In genomic region chr7:78718191-78718609, GRCm38 (mm10) we compare ENCODE assay signal across 10 mouse cellular contexts. TPM values are rescaled to one million over a fixed set of nuclear protein-coding genes. Genes with fewer than 3 reads are reported as not detected.
DNase-seq lines count a peak whose midpoint lies in the region; ATAC-seq and TF ChIP-seq lines count a peak whose summit lies in the region.
"Had no signal": no experiment of that assay in that cellular context is flagged by ENCODE, and none has a peak within 500 bp of the region (broad histone marks: within the 10 kb centered on the region; RNA-seq: fewer than 3 reads in every experiment).

No protein-coding gene starts in this region.

- H3K4me2 ChIP-seq in hindbrain, embryonic 16.5 days (ENCODE audit: low read length): no peak overlapping the region
- H3K4me2 ChIP-seq in hindbrain, embryonic 13.5 days: no peak overlapping the region
- no peak overlapping the region for H3K4me2 ChIP-seq in forebrain, postnatal 0 days (ENCODE audit: low read depth)
- H3K4me2 ChIP-seq in hindbrain, embryonic 12.5 days (replicated peaks): no peak overlapping the region
- H3K4me2 ChIP-seq: neural tube, embryonic 12.5 days had no signal

- H3K9me3 ChIP-seq in hindbrain, embryonic 16.5 days (ENCODE audit: control insufficient read depth, low read length): no peaks in the 10 kb centered on the region
- H3K9me3 ChIP-seq in hindbrain, embryonic 13.5 days: no peaks in the 10 kb centered on the region
- H3K9me3 ChIP-seq in forebrain, postnatal 0 days (ENCODE audit: low read length): no peaks in the 10 kb centered on the region
- no peaks in the 10 kb centered on the region for H3K9me3 ChIP-seq in hindbrain, embryonic 12.5 days (replicated peaks)
- H3K9me3 ChIP-seq: neural tube, embryonic 12.5 days had no signal

- WGBS in hindbrain, embryonic 16.5 days: 72% methylated on average over 8 of the region's 8 CpGs
- 80% methylated on average over 8 of the region's 8 CpGs for WGBS in hindbrain, embryonic 13.5 days
- WGBS in forebrain, postnatal 0 days: 53% methylated on average over 8 of the region's 8 CpGs
- WGBS in thymus, adult 2 months: 74% methylated on average over 8 of the region's 8 CpGs
- WGBS in hindbrain, embryonic 12.5 days: 85% methylated on average over 8 of the region's 8 CpGs

- H3K27ac ChIP-seq in hindbrain, embryonic 16.5 days (ENCODE audit: low read depth, low read length): no peak overlapping the region
- H3K27ac ChIP-seq in hindbrain, embryonic 13.5 days: no peak overlapping the region
- 0 out of 2 replicates have a peak overlapping the region, but pooled peaks have one; percentile 30 for H3K27ac ChIP-seq in forebrain, postnatal 0 days (ENCODE audit: low read depth, low read length)
- H3K27ac ChIP-seq in left cerebral cortex, adult 2 months: peak overlapping the region; percentile 78
- peak overlapping the region; percentile 97 for H3K27ac ChIP-seq in thymus, adult 2 months (ENCODE audit: control insufficient read depth, insufficient read depth, low read length)
- no peak overlapping the region for H3K27ac ChIP-seq in hindbrain, embryonic 12.5 days
- H3K27ac ChIP-seq: gastrocnemius, adult 2 months; neural tube, embryonic 12.5 days had no signal

- TF ChIP-seq POLR2A in thymus, adult 2 months (IDR thresholded peaks at IDR 0.05; ENCODE audit: control insufficient read depth, extremely low read depth, insufficient read depth, low read length, poor library complexity): no peak

- H3K27me3 ChIP-seq in hindbrain, embryonic 16.5 days (replicated peaks; ENCODE audit: control insufficient read depth, insufficient read depth, low read length): no peaks in the 10 kb centered on the region
- H3K27me3 ChIP-seq in hindbrain, embryonic 13.5 days: no peaks in the 10 kb centered on the region
- no peaks in the 10 kb centered on the region for H3K27me3 ChIP-seq in forebrain, postnatal 0 days (ENCODE audit: insufficient read depth, low read length)
- H3K27me3 ChIP-seq in thymus, adult 2 months (ENCODE audit: control insufficient read depth, insufficient read depth, low read length): no peaks in the 10 kb centered on the region
- no peaks in the 10 kb centered on the region for H3K27me3 ChIP-seq in hindbrain, embryonic 12.5 days
- H3K27me3 ChIP-seq: neural tube, embryonic 12.5 days had no signal

- no peak overlapping the region for H3K9ac ChIP-seq in hindbrain, embryonic 16.5 days (ENCODE audit: low read depth, low read length)
- no peak overlapping the region for H3K9ac ChIP-seq in hindbrain, embryonic 13.5 days
- no peak overlapping the region for H3K9ac ChIP-seq in forebrain, postnatal 0 days
- H3K9ac ChIP-seq in hindbrain, embryonic 12.5 days: no peak overlapping the region
- H3K9ac ChIP-seq: neural tube, embryonic 12.5 days had no signal

- ATAC-seq in hindbrain, embryonic 16.5 days: peak; percentile 52
- ATAC-seq in hindbrain, embryonic 13.5 days (ENCODE audit: low FRiP score): no peak
- ATAC-seq in forebrain, postnatal 0 days: peak; percentile 81
- ATAC-seq in hindbrain, embryonic 12.5 days (ENCODE audit: low FRiP score): no peak

- intact Hi-C loops in left cerebral cortex, adult 2 months (cut with DNase I): loop anchor here (1.0 to 2.0 kb wide), 4 partner anchors 27 to 119 kb away; no protein-coding TSS in a partner anchor

- H3K36me3 ChIP-seq in hindbrain, embryonic 16.5 days (ENCODE audit: control insufficient read depth, insufficient read depth, low read length): no peaks in the 10 kb centered on the region
- no peaks in the 10 kb centered on the region for H3K36me3 ChIP-seq in hindbrain, embryonic 13.5 days
- no peaks in the 10 kb centered on the region for H3K36me3 ChIP-seq in forebrain, postnatal 0 days (ENCODE audit: insufficient read depth)
- no peaks in the 10 kb centered on the region for H3K36me3 ChIP-seq in thymus, adult 2 months (ENCODE audit: control insufficient read depth, insufficient read depth, low read length)
- no peaks in the 10 kb centered on the region for H3K36me3 ChIP-seq in hindbrain, embryonic 12.5 days
- H3K36me3 ChIP-seq: neural tube, embryonic 12.5 days had no signal

- no peaks in the 10 kb centered on the region for H3K4me1 ChIP-seq in hindbrain, embryonic 16.5 days (ENCODE audit: control insufficient read depth, insufficient read depth, low read depth, low read length)
- H3K4me1 ChIP-seq in hindbrain, embryonic 13.5 days (replicated peaks): no peaks in the 10 kb centered on the region
- H3K4me1 ChIP-seq in forebrain, postnatal 0 days (ENCODE audit: insufficient read depth): peaks cover 17% of the 10 kb centered on the region; the same call in 1 of the 2 replicates
- H3K4me1 ChIP-seq in thymus, adult 2 months (replicated peaks; ENCODE audit: control insufficient read depth, insufficient read depth, low read length): peaks cover 35% of the 10 kb centered on the region
- H3K4me1 ChIP-seq in hindbrain, embryonic 12.5 days: 0 out of 2 replicates have a peak, but pooled peaks cover 2% of the 10 kb centered on the region
- H3K4me1 ChIP-seq: neural tube, embryonic 12.5 days had no signal

- DNase-seq in forebrain, postnatal 0 days: peak; percentile 74
- peak; percentile 36 to 62 for DNase-seq in left cerebral cortex, adult 2 months (ENCODE audit: extremely low spot score in 1 of 2, low spot score in 2 of 2)
- peak; percentile 54 for DNase-seq in thymus, adult 2 months
- DNase-seq in adrenal gland, postnatal 10 days: no peak
- no peak for DNase-seq in adrenal gland, postnatal 14 days
- DNase-seq: gastrocnemius, adult 2 months had no signal

- no peak for TF ChIP-seq CTCF in forebrain, postnatal 0 days (IDR thresholded peaks at IDR 0.05; ENCODE audit: low read depth)
- no peak for TF ChIP-seq CTCF in left cerebral cortex, adult 2 months (IDR thresholded peaks at IDR 0.05)
- no peak for TF ChIP-seq CTCF in thymus, adult 2 months (IDR thresholded peaks at IDR 0.05; ENCODE audit: borderline replicate concordance, control insufficient read depth, extremely low read depth, insufficient read depth, low read length, poor library complexity)

- H3K4me3 ChIP-seq in hindbrain, embryonic 16.5 days (ENCODE audit: low read length): no peak overlapping the region
- no peak overlapping the region for H3K4me3 ChIP-seq in hindbrain, embryonic 13.5 days
- no peak overlapping the region for H3K4me3 ChIP-seq in forebrain, postnatal 0 days (ENCODE audit: low read depth, low read length)
- no peak overlapping the region for H3K4me3 ChIP-seq in left cerebral cortex, adult 2 months
- H3K4me3 ChIP-seq in thymus, adult 2 months (ENCODE audit: control insufficient read depth, insufficient read depth, low read length): no peak overlapping the region
- no peak overlapping the region for H3K4me3 ChIP-seq in hindbrain, embryonic 12.5 days
- H3K4me3 ChIP-seq: gastrocnemius, adult 2 months; neural tube, embryonic 12.5 days had no signal

RNA-seq across cellular contexts. Expression of gene Ntrk3, which starts 19.6 kb away (rescaled TPM):
- 23.8 and 24.1 TPM in 2 replicates for polyA plus RNA-seq in hindbrain, embryonic 16.5 days (2015; fragmentation: Nextera tagmentation; extraction: Ambion mirVana)
- 21.1 and 22.6 TPM in 2 replicates for polyA plus RNA-seq in hindbrain, embryonic 13.5 days (2015; fragmentation: Nextera tagmentation; extraction: Ambion mirVana)
- total RNA-seq in forebrain, postnatal 0 days (2014; rRNA removed): 72.7 and 90.1 TPM in 2 replicates
- polyA plus RNA-seq in forebrain, postnatal 0 days (2015; fragmentation: Nextera tagmentation; extraction: Ambion mirVana): 16.3 and 28.5 TPM in 2 replicates
- total RNA-seq in left cerebral cortex, adult 2 months (2021): 100 to 1,000 TPM; 173 to 179 TPM
- 52.2 and 54.7 TPM in 2 replicates for polyA plus RNA-seq in thymus, adult 2 months (2012; rRNA removed)
- total RNA-seq in adrenal gland, postnatal 10 days (2021): 10 to 100 TPM; 26.7 to 52.1 TPM
- 9.3 and 9.9 TPM in 2 replicates for polyA plus RNA-seq in hindbrain, embryonic 12.5 days (2016; fragmentation: Nextera tagmentation; extraction: Ambion mirVana)
- 33.0 and 38.2 TPM in 2 replicates for total RNA-seq in adrenal gland, postnatal 14 days (2021)

Comparison
In these comparisons a context has a peak if more than half of its experiments do, and no peak if none do; other contexts are left out.
1. ATAC-seq: peak in hindbrain, embryonic 16.5 days (single experiment) and forebrain, postnatal 0 days (single experiment); none in hindbrain, embryonic 13.5 days (single experiment) and hindbrain, embryonic 12.5 days (single experiment).
2. H3K27ac ChIP-seq: peak in forebrain, postnatal 0 days (single experiment), left cerebral cortex, adult 2 months (single experiment) and thymus, adult 2 months (single experiment); none in hindbrain, embryonic 16.5 days (single experiment), hindbrain, embryonic 13.5 days (single experiment) and hindbrain, embryonic 12.5 days (single experiment).
3. DNase-seq: peak in forebrain, postnatal 0 days (single experiment), left cerebral cortex, adult 2 months (2 of 2) and thymus, adult 2 months (single experiment); none in adrenal gland, postnatal 10 days (single experiment) and adrenal gland, postnatal 14 days (single experiment).